Mouse (Mus musculus) left cerebral cortex, postnatal 25 days (tissue): ENCODE data around the gene Mylk4. TPM values are rescaled to one million over a fixed set of nuclear protein-coding genes. Genes with fewer than 3 reads are reported as not detected.

Source experiments
- DNase-seq, 2 experiments: peaks; one replicate each; pipeline ENCODE4 v3.0.0; 2022; ENCODE audit warnings: low spot score in 2 of 2, mixed read lengths in 1 of 2
- intact Hi-C: fragments of 180-260 bp; cut with DNase I; formaldehyde crosslinking; loops from one replicate; pipeline ENCODE4 v1.15.1; 2025
- total RNA-seq, 2 experiments: library from RNA; stranded (reverse); gene quantifications; 2 replicates each; pipeline ENCODE4 v1.2.3; 2021

The Mylk4 gene
- total RNA-seq, 2 experiments from 2014 or later: 0.14 to 0.16 TPM

DNA sequence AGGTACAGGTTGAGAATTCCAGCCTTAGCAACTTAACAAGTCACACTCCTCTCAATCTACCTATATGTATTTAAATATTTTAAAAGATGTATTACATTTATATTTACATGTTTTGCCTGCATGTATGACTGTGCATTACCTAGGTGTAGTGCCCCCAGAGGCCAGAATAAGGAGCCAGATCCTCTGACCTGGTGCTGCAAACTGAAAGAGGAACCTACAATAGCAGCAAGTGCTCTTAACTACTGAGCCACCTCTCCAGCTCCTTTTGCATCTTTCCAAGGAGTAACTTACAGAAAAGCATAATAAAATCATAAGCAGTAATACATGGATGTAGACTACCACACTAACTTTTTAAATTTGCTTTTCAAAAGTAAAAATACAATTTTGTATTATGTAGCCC lies 17.1 kb upstream of the Mylk4 start:
- no peak for DNase-seq
- intact Hi-C loops: no loop called here

DNA sequence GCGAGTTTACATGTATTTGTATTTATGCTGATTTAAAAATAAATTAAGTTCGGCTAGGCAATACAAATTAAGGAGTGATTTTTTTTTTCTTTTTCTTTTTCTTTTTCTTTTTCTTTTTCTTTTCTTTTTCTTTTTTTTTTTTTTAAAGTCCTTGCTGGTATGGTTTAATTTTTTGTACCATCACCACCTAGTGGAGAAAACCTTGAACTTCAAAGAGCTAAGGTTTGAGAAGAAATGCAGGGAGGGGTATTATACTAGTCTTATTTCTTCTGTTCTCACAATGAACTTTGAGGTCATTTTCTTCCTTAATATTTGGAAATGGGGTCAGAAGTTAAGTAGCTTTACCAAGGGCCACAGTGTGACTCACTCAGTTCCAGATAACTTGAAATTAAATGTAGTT lies 15.4 kb upstream of the Mylk4 start:
- intact Hi-C loops: loop anchor here (2.0 to 5.0 kb wide), 2 partner anchors 30 to 1007 kb away; no protein-coding TSS in a partner anchor
- no peak for DNase-seq

DNA sequence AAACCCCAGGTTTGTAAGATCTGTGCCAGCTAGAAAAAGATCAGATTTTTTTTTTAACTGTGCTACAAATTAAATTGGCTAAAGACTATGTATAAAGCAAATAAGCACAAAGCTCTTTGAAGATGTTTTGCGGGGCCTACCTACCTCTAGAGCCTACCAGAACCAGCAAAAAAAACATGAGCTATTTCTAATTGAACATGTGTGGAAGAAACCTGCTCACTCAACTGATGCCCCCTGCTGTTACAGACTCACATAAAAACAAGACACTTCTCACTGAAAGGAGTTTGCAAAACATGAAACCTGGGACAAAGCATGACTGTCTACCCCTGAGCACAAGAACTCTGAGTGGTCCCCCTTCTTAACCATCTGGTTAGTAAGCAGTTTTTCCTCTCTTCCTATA lies 13.3 kb upstream of the Mylk4 start:
- intact Hi-C loops: loop anchor here (5.0 kb wide), 1 partner anchor 1005 kb away; no protein-coding TSS in a partner anchor
- DNase-seq: no peak

DNA sequence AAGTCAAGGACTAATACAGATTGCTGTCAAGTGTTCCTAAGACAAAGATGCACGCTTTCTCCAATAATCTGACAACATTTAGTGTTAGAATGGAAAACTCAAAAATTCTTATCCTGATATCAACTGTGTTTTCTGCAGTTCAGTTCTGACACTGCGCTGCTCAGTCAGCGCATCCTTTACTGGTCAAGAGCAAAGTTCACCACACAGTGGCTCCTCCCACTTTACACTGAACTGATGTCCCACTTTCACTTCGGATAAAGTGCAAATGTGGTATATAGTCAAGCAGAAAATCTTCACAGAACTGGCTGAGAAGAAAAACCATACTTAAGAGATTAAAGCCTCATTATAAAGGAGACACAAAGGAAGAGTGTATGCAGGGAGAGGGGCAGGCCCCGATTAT lies 11.4 kb upstream of the Mylk4 start:
- intact Hi-C loops: loop anchor here (5.0 kb wide), 1 partner anchor 1003 kb away; no protein-coding TSS in a partner anchor

DNA sequence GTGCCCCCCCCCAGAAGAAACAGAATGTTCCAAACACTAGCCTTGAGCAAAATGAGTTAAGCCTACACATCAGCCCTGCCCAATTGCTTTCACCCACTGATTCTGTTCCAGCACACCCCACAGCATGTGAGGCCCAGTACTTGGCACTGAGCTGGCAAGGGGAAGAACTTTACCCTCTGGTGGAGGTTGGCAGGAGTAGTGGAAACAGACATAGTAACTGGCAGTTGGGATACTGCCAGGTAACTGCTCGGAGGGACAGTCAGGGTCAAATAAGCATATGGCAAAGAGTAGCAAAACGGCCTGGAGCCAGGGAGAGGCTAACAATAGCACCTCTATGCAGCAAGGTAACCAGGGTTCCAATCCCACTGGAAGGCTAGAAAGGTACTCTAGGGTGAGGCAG lies 10.9 kb upstream of the Mylk4 start:
- intact Hi-C loops: loop anchor here (5.0 kb wide), 1 partner anchor 1002 kb away; no protein-coding TSS in a partner anchor
- no peak for DNase-seq

More for the DNA sequence above, 11.4 kb upstream of the Mylk4 start:
- DNase-seq: no peak

DNA sequence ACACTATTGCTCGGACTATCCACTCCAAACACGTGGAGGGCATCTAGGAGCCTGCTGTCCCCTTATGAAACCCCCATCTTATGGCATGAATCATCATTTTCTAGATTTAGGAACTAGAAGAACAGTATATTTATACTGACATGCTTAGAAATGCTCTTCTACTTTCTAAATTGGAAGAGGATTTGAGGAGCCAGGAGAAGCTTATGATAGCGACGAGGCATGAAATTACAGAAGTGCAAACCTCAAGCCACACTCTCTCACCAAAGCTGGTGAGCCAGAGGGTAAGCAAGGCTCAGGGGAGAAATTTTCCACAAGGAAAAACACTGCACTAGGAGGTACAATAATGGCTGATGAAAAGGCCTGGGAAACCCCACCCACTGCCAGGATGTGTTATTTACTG lies 6.0 kb upstream of the Mylk4 start:
- intact Hi-C loops: no loop called here
- no peak for DNase-seq

DNA sequence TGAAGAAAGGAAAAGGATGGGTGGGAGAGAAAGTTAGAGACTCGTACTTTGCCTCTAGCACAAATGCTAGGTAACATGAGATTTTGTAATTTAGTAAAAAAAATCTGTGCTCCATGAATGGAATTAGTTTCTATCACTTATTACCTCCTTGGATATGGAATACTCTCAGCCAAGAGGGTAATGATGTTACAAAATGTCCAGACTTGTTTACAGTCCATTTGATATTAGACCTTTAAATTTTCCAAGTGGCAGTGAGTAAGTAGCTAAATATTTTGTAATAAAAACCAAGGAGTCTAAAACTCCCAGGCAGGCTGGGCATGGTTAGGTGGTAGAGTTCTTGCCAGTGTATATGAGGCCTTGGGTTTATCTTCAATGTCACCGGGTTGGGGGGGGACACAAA lies 3.8 kb upstream of the Mylk4 start:
- intact Hi-C loops: no loop called here

DNA sequence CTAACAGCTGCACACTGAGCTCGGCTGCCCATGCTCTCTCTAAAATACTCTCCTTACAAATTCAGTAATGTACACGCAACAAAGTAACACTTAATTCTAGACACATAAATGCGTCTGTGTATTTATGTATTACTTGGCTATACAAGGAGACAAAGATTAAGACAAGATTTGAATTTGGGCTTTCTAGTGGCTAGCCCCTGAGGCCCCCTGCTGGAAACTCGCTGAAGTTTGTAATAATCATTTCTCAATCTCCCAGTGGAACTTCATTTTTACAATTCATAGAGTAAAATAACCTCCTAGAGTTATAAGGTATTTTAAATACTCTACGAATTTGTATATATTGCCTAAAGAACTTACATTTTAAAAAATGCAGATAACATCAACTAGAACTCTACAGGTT lies 699 bp downstream of the Mylk4 start:
- DNase-seq: no peak
- intact Hi-C loops: no loop called here

More for the DNA sequence above, 3.8 kb upstream of the Mylk4 start:
- no peak for DNase-seq

DNA sequence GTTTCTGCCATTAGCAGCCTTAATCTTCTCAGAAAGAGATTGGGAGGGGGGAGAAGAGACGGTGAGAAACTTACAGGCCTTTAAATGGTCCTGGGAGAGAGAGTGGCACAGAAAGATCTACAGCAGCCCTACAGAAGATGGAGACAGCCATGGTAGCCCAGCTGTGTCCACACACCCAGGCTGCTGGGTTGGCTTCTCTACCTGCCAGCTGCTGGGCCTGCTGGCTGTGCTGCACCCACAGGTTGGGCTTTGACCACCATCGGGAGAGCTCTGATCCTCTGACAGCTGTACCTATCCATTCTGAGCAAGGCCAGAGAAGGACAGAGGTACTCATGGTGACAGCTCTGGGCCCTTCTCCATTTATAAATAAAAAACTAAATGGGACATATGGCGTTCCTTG lies 4.9 kb downstream of the Mylk4 start:
- intact Hi-C loops: no loop called here
- no peak for DNase-seq

DNA sequence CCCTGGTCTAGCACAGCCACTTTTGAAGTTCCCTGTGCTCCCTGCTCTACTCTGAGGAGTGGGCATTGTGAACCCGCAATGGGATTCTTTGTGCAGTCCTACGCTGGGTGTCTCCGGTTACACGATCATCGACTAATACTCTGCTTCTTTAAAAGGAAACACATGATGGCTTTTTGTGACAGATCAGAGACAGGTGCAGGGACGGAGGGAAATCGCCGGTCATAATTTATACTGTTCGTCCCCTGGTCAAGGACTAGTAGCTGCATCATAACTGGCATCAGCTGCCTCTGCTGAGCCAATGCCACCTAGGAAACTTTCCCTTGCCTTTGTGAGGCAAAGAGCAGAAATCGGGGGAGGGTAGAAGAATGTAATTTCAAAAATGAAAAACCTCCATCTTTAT lies 7.4 kb downstream of the Mylk4 start:
- intact Hi-C loops: no loop called here
- no peak for DNase-seq

DNA sequence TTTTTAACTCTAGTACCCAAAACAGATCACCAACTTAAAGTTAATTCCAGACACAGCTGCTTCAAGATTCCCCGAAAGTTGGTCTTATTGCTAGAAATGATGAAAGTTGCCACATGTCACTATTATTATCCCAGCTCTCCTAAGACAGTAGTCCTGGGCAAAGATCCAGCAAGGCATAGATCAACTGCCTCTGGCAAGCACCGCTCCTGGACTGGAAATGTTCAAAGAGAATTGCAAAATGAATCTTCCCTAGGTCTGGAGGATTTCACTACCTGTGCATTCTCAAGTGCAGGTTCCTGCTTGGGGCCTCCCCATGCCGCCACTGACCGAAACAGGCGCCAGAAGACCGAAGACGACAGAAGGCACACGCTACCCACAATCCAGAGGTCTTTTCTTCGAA lies 7.9 kb downstream of the Mylk4 start:
- DNase-seq: peak in 1 of 2 experiments; percentile 57
- intact Hi-C loops: no loop called here

DNA sequence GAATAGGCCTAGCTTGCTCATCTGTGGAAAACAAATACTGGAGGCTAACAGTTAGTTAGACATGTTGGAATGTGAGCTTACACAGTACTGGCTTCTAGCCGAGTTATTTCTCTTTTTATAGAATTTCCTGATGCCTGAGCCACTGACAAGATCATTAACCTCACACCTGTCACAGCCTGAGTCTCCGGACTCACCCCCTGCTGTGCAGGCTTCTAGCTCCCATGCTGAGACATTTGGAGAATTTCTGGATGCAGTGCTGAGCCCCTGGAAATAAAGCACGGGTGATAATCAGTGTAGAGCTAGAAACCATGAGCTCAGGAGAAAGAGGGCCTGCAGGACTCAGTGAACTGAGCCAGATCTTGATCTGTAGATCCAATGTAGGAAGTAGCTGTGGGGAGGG lies 13.8 kb downstream of the Mylk4 start:
- DNase-seq: no peak
- intact Hi-C loops: loop anchor here (2.0 kb wide), 1 partner anchor 29 kb away; no protein-coding TSS in a partner anchor

DNA sequence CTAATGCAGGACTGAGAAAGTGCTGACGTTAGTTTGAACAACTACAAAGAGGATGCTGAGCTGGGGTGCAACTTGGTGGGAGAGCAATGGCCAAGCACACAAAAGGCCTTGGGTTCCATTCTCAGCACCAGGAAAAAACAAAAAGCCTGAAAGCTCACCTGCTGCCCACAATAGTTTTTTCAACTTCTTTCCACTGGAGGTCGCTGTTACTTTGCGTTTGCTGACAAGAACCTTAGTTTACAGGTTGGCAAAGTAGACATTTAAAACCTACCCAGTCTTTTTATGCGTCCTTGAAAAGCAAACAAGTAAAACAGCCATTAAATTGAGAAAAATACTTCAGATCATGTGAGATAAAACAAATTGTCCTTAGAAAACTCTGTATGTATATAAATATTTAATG lies 15.7 kb downstream of the Mylk4 start:
- peak; percentile 34 to 60 for DNase-seq
- intact Hi-C loops: loop anchor here (2.0 kb wide), 1 partner anchor 31 kb away; no protein-coding TSS in a partner anchor

DNA sequence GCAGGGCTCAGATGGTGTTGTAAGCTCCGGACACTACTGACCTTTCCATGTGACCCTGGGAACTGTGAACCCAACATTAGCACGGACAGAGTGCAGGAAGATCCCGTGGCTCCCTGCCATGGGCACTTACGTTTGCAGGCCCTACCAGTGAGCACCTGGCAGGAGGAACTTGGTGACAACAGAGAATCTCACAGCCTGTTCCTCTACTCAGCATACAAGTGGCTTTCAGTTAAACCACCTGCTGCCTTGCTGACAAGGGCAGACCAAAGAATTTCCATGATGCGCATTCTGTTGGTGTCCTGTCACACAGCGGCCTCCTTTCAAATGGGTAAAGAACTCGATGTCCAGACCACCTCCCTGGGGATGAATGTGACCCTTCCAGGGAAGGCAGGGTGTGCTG lies 19.3 kb downstream of the Mylk4 start:
- intact Hi-C loops: no loop called here
- DNase-seq: no peak

DNA sequence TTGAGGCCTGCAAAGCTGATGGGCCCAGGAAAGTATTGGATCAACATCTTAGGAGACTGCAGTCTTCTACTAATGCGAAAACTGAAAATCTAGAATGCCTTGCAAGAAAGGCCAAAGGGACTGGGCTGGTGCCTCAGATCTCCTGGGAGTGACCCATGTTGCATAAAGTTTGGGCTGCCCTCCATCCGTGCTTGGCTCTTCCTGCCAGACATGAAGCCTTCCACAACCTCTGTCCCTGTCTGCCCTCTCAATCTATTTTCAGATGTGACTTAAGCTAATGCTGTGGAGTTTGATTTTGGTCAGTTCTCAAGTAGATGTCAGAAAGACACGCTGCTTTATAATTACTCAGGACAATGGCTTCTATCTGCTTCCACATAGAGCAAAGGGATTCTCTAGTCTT lies 20.6 kb downstream of the Mylk4 start:
- intact Hi-C loops: no loop called here
- DNase-seq: no peak

DNA sequence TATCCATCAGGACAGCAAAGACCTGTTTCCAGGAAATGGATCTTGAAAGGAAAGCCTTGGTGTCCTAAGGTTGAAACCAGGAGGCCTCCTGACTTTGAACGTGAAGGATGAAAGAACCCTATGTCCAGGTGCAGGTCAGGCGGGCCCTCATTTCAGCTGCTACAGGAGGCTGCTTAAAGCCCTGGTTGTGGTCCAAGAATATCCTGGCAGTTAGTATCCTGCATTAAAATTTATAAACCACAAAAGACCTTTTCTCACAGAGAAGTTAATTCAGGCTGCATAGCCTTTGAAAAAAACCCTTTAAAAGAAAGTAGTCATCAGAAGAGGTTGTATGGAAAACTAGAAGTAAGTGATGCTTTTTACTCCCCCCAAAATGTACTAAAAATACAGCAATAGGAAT lies 23.0 kb downstream of the Mylk4 start:
- DNase-seq: no peak
- intact Hi-C loops: no loop called here

DNA sequence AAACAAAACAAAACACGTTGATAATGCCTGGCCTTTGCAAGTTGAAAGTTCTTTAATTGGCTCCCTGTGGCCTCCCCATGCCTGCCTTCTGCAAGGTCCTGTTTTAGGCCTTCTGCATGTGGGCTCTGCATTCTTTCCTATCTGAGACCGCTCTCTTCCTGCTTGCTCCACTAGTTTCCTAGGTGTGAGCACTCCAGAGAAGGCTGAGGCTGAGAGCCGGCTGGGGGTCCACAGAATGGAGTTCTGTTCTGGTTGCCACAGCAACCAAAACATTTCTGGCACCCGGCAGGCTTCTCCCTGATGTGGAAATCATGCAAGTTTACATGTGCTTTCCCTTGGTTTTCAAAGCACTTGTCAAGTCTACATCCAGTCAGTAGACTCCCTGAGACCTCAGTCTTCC lies 24.7 kb downstream of the Mylk4 start:
- no peak for DNase-seq
- intact Hi-C loops: no loop called here

DNA sequence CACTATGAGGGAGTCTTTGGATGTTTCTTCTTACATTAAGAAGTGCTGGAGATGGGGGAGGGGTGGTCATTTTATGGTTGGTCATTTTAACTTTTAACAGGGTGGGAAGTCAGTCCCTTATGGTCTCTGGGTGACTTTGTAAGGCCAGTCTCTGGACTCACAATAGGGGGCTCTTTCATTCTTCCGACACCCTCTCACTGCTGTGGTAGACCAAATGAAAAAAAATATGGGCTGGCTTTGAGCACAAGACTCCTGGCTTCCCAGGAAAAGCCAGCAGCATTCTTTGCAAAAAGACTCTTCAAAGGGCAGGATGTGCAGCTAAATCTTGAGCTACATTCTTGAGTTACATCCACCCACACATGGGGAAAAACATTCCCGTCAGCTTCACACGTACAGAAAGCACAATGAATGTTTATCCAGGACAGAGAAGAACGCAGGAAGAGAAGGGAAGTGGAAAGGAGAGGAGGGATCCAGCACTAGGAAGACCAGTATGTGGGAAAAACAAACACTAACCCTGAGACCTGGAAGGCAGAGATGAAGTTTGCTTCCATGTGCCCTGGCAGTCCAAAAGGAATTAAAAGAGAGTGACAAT lies 31.6 kb downstream of the Mylk4 start:
- intact Hi-C loops: no loop called here
- peak in 1 of 2 experiments; percentile 57 for DNase-seq

DNA sequence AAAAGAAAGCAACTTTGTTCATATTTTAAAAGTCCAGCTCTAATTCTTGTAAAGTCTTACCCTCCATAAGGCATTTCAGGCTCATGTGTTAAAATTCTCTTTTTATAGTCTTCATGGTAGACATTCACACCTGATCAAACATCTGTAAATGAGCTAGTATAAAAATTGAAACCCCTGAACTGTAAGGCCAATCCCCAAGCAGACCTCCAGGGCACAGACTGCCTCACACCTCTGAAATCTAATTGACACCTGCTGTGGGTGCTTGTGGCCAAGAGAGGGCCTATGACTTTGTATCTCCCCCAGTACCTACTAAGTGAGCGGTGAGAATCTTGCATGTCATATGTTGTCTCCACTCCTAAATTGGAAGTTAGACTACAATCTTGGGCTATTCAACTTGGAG lies 33.2 kb downstream of the Mylk4 start:
- intact Hi-C loops: no loop called here
- DNase-seq: no peak

DNA sequence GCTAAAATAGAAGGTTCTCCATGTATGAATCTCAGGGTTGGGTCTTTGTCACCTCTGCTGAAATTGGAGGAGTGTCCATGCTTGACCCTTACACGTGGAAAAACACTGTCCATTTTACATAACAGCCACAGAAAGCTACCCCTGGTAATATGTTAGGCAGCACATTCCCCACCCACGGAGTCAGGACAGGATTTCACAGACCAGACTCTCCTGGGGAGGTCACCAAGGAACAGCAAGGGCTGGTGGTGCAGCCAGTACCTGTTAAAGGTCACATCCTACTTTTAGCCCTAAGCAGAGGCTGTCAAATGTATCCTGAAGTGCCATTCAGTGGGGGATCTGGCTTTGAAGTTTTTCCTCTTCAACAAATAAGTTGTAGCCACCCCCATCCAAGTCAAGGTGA lies 35.3 kb downstream of the Mylk4 start:
- intact Hi-C loops: no loop called here
- DNase-seq: no peak

DNA sequence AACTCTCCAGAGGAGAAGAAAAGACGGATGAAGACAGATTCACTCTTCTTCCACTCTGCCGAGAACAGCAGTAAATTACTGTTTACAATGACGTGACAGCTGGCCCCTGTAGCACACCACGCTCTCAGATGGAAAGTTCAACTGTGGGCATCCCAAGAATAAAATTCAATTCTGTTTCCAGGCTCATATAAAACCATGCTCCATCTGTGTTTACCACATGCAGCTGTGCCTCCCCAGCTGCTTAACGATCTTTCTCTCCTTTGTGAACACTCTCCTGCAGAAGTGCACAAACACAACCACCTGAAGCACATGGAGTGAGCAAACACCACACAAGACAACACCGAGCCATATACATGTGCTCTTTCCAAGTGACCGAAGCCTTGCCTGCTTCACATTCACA lies 42.6 kb downstream of the Mylk4 start:
- DNase-seq: no peak
- intact Hi-C loops: no loop called here

DNA sequence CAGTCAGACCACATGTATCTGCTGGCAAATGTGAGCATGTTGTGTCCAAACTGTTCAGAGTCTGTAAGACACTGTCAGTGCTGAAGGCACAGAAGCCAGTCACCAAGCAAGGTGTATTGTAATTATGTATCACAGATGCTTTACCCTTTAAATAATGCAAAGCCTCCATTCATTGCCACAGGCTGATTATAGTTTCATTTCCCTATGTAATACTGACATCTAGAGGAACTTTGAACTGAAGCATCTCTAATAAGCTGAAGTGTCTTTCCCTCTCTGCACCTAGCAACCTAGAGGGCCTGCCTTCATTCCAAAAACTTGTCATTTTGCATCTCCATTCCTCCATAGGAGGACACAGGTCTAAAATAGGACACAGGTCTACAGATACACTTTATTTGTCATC lies 52.5 kb downstream of the Mylk4 start:
- intact Hi-C loops: loop anchor here (5.0 kb wide), 1 partner anchor 939 kb away; no protein-coding TSS in a partner anchor
- DNase-seq: no peak
